Mouse (Mus musculus): ENCODE measurements around the gene Bnipl.
"Not testable (repeated sequence)": the region's sequence is repeated elsewhere in the genome, so short reads cannot be mapped to it uniquely, and the experiment has no call there.

Bnipl gene

DNA sequence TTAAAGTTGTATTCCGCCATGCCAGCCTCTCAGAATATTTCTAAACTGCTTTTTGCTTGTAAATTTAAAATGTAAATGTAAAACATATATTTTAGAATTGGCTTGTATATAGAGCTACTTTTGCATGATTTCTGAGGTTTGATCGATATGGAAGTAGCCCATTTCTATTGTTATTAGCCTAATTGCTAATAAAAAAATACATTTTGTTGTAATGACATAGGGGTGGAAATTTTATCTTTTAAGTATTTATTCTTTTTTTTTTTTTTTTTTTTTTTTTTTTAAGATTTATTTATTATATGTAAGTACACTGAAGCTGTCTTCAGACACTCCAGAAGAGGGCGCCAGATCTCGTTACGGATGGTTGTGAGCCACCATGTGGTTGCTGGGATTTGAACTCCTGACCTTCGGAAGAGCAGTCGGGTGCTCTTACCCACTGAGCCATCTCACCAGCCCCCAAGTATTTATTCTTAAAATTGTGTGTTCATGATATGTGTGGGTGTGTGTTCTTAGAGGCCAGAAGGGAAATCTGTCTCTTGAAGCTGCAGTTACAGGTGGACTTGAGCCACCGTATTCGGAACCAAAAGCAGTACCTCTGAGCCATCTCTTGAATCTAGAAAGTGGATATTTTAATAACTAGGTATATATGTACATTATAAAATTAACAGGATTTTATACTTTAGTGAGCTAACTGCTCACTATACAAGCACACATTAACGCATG lies 37.9 kb downstream of the Bnipl start:
- not testable (repeated sequence) for DNase-seq (ENCODE audit: low spot score in 2 of 2)

DNA sequence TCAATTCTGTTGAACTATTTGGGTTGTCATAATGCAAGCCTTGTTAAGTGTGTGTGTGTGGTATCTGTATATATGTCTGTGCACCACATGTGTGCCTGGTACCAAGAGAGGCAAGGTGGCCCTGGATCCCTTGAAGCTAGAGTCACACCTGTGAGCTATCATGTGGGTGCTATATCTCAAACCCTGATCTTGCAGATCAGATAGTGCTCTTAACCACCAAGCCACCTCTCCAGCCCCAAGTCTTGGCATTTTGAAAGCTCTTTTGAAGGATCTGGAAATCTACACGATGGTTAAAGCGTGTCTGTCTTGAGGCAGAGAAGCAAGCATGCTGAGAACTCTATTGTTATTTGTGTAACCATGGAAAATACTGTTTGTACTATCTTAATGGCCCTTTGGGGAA lies 40.4 kb downstream of the Bnipl start:
- DNase-seq (ENCODE audit: low spot score in 2 of 2) = no peak

DNA sequence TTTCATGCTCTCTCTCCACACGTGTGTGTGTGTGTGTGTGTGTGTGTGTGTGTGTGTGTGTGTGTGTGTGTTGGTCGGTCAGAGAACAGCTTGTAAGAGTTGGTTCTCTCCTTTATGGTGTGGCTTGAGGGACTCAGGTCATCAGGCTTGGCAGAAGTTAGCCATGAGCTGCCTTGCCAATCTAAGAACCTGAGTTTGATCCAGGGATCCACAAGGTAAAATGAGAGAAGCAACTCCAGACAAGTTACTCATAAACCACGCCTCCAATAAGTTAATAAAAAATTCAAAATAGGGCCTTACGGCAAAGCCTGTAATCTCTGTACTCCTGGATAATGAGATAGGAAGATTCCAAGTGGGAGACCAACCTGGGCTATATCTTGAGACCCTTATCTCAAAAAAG lies 42.7 kb downstream of the Bnipl start:
- no peak for DNase-seq (ENCODE audit: low spot score in 2 of 2)

DNA sequence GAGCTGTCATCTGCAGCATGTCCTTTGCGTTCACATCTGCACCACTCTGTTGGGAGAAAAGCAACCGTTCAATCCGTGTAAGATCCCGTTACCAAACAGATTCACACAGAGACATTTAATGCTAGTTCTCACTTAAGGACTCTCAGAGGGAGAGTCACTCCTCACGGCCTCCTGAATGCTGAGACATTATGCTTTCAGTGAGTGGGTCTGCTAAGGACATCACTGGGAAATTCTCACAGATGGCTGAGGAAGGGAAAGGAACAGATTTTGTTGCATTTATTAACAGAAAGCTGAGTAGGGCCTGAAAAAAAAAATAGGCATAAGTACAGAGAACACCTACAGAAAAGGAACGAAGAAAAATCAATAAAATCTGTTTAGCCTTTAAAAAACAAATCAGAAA lies 47.1 kb downstream of the Bnipl start:
- no peak for DNase-seq (ENCODE audit: low spot score in 2 of 2)

DNA sequence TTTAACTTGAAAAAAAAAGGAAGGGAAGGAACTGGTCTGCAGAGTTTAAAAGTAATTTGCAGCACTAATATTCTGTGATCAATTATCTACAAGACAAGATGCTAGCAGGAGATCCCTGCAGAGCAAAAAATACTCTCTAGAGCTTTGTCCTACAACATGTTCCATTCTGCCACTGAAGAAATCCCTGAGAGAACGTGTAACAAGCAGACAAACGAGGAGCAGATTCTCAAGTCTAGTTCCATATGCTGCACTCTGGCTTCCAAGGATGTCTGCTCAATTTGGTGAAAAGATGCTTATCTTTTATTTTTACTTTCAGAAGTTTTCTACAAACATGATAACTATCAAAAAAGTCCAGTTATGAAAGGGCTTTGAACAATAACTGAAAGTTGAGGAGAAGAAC lies 50.4 kb downstream of the Bnipl start:
- DNase-seq (ENCODE audit: low spot score in 2 of 2) = no peak

DNA sequence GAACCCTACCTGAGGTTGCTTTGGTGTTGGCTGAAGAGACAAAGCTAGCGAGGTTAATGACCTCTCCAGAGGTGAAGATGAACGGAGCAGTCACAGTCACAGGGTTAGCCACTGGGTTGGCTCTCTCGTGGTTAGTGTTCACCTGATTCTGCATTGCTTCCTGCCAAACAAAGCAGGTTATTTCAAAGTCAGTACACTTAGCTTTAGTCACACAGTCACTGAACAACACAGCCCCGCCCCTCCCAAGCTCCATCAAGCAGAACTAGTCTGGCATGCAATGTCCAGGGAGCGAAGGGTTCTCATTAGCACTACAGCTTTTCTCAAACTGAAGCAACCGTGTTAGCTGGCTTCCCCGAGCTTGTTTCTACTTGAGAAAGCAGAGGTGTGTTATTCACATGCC lies 50.9 kb downstream of the Bnipl start:
- DNase-seq (ENCODE audit: low spot score in 2 of 2) = no peak

DNA sequence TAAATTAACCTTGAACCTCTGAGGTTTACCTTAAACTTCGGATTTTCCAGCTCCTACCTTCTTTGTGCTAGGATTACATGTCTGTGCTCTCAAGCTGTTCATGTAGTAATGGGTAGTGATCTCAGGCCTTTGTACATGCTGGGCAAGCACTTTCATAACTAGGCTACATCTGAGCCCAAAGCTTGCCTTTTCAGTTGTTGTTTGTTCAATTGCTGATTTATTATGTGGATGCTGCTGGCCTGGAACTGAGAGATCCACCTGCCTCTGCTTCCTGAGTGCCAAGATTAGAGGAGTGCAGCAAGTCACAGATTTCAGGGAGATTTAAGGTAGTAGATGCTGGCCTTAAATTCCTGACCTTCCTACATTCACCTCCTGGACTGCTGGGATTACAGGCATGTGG lies 51.9 kb downstream of the Bnipl start:
- no peak for DNase-seq (ENCODE audit: low spot score in 2 of 2)

DNA sequence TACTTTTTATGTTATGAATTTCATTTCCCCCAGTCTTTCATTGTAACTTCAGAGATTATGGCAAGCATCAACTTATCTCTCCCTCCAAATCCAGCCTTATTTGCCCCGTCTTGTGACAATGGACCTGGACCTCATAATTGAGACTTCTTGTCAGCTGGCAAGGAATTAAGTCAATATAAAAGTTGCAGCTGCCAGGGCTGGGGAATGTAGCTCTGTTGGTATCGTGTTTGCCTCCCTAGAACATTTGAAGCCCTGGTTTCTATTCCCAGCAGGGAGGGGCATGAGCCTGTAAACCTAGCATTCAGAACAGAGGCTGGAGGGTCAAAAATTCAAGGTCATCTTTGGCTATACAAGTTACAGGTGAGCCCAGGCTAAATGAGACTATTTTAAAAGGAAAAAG lies 55.2 kb downstream of the Bnipl start:
- DNase-seq (ENCODE audit: low spot score in 2 of 2) = no peak

DNA sequence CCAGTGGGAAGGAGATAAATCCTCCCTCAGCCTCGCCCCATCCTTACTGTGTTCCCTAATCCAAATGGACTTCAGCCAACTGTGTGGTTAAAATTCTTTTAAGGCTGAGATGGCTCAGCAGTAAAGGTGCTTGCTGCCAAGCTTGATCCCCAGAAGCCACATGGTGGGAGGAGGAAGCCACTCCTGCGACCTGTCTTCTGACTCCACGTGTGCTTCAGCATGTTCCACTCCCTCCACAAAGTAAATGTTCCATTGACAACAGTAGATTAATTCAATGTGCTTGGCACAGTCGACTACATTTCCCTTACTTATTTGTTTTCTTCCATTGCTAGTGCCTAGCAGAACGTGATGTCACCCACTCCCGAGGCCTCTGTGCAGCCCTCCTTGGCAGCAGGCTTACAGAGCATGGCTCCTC lies 56.3 kb downstream of the Bnipl start:
- DNase-seq (ENCODE audit: low spot score in 2 of 2) = no peak
